Mouse (Mus musculus) olfactory bulb, adult 2 months (tissue): ENCODE measurements around the gene Gp9. TPM values are rescaled to one million over a fixed set of nuclear protein-coding genes. Genes with fewer than 3 reads are reported as not detected.
"Not testable (repeated sequence)": the region's sequence is repeated elsewhere in the genome, so short reads cannot be mapped to it uniquely, and the experiment has no call there.

Experiments
- H3K27ac ChIP-seq: fragments of 200-500 bp; 2 replicates; pipeline ENCODE4 v1.5.1; 2012; ENCODE audit warnings: low read depth, low read length; ENCODE audit not compliant: insufficient read depth
- H3K4me1 ChIP-seq: fragments of 200-500 bp; 2 replicates; pipeline ENCODE4 v1.6.1; 2012; ENCODE audit warnings: low read length; ENCODE audit not compliant: control insufficient read depth, insufficient read depth
- H3K4me3 ChIP-seq: fragments of 200-500 bp; 2 replicates; pipeline ENCODE4 v1.5.1; 2012; ENCODE audit warnings: mild to moderate bottlenecking, low read depth, low read length, moderate library complexity; ENCODE audit not compliant: insufficient read depth
- CTCF ChIP-seq: fragments of 200-500 bp; IDR thresholded peaks from 2 replicates; pipeline ENCODE4 v1.5.1; 2012; ENCODE audit warnings: low read depth, mild to moderate bottlenecking, low read length, moderate library complexity; ENCODE audit not compliant: insufficient read depth
- POLR2A ChIP-seq: fragments of 200-500 bp; IDR thresholded peaks from 2 replicates; pipeline ENCODE4 v1.6.1; 2012; ENCODE audit warnings: mild to moderate bottlenecking, low read depth, low read length, moderate library complexity; ENCODE audit not compliant: insufficient read depth
- WGBS: fragments of 180-500 bp; shearing (Covaris S2); methylation state at CpG from one replicate; pipeline ENCODE4 v1.1.7; 2018; 5-methylcytosine and 5-hydroxymethylcytosine counted together
- polyA plus RNA-seq: library from polyadenylated mRNA; stranded (reverse); fragments of >200 nt; gene quantifications from 2 replicates; pipeline ENCODE4 v1.2.4, GENCODE M21; 2012; ENCODE audit warnings: low replicate concordance; ENCODE audit not compliant: missing spikeins, insufficient read depth, insufficient read length

Gene Gp9
- polyA plus RNA-seq, 1 experiment, result not detected

DNA sequence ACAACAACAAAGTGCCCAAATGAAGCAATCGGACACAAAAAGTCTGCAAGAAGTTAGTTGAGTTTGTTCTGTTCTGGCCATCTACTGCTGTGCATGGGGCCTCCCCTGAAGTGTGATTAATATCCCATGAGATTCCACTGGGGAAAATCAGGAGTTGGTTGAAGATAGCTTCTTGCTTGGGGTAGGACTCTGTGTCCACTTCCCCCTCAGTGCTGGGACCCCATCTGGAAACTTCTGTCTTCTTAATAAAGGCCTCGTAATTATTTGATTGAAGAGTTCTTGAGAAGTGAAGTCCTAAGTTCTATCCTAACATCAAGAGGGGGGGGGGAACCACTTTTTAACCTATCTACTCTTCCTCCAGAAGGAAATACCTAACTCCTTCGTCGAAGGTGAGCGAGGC, 15.7 kb upstream of the Gp9 start:
- 90% methylated on average over 5 of the region's 5 CpGs for WGBS
- TF ChIP-seq POLR2A (no peak), CTCF (no peak)
- Histone ChIP-seq H3K4me1 (no peaks in the 10 kb centered on the region), H3K4me3 (no peak overlapping the region), H3K27ac (no peak overlapping the region)

DNA sequence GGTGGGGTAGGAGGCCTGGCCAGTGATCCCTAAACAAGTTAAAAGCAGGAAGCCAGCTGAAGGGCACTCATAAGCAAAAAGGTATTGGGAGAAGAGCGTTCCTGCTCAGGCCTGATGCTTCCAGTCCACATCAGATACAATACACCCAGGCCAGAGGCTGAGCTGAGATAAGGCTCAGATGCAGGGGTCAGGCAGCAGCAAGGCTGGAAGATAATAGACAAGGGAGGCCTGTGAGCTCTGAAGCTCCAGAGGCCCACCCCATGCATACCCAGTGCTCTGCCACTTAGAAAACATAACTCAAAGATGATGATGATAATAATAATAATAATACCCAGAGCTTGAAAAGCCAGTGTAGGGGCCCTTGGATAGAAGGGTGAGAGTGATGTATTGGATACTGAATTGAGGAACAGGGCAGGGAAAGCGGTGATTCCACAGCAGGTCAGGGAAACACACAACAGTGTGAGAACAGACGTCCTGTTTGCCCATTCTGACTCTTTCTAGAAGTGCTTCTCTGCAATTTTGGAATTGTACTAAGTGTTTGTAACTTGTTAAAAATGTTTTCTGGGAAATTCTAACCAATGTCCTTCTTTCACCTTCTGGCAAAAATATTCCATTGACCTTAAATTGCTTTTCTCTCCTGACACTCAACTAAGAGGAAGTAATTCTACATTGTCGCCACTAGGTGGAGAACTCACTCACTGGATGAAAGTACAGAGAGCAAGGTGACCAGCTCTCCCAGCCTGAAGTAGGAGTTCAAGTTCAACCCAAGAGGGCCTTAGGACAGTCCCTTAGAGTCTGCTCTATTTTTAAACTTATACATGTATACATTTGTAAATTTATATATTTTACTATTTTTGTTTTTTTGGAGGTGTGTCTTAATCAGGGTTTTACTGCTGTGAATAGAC, 14.2 kb upstream of the Gp9 start:
- Histone ChIP-seq H3K27ac (no peak overlapping the region), H3K4me1 (no peaks in the 10 kb centered on the region), H3K4me3 (no peak overlapping the region)
- 69% methylated on average over 4 of the region's 4 CpGs for WGBS
- no peak for TF ChIP-seq POLR2A

DNA sequence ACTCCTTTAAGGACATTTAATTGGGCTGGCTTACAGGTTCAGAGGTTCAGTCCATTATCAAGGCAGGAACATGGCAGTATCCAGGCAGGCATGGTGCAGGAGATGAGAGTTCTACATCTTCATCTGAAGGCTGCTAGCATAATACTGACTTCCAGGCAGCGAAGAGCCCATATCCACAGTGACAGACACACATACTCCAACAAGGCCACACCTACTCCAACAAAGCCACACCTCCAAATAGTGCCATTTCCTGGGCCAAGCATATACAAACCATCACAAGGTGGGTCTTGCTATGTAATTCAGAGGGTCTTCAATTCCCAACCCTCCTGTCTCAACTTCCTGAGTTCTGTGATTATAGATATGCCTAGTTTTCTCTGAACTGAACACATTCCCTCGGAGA, 13.6 kb upstream of the Gp9 start:
- not testable (repeated sequence) for H3K4me3 ChIP-seq, H3K4me1 ChIP-seq, H3K27ac ChIP-seq
- 92% methylated on average over 2 of the region's 2 CpGs for WGBS

DNA sequence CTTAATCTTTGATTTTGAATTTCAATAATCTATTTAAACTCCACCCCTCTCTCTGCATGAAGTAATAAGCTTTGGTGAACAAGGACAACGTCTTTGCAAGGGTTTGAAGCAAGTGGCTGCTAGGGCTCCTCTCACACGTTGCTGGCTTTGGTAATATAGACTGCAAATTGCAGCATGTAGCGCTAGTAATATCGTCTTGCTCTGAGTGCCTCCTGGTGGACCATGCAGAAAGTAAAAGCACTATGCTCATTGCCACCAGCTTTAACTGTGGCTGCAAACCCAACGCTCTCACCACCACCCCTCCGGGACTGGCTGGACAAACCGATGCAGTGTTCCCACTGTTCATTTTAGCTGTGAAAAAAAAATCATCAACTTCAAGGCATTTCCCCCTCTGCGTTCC, 7.2 kb upstream of the Gp9 start:
- Histone ChIP-seq H3K4me1 (no peaks in the 10 kb centered on the region), H3K4me3 (no peak overlapping the region), H3K27ac (no peak overlapping the region)
- WGBS, result 43% methylated on average over 8 of the region's 8 CpGs
- TF ChIP-seq POLR2A, result no peak

DNA sequence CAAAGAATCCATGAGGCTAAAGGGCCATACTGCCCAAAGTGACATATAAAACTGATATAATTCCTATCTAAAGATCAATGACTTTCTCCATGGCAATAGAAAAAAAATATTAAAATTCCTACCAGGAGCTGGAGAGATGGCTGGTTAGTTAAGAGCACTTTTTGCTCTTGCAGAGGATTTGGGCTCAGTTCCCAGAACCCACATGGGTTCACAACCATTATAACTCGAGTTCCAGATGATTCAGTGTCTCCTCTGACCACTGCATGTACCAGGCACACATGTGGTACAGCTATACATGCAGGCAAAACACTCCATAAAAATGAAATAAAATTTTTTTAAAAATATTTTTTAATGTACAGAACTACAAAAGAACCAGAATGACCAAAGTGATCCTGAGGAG, 3.4 kb upstream of the Gp9 start:
- Histone ChIP-seq H3K27ac (no peak overlapping the region), H3K4me1 (no peaks in the 10 kb centered on the region), H3K4me3 (no peak overlapping the region)
- WGBS, result 21% methylated on average over 1 of the region's 1 CpGs
- TF ChIP-seq POLR2A (no peak), CTCF (no peak)

DNA sequence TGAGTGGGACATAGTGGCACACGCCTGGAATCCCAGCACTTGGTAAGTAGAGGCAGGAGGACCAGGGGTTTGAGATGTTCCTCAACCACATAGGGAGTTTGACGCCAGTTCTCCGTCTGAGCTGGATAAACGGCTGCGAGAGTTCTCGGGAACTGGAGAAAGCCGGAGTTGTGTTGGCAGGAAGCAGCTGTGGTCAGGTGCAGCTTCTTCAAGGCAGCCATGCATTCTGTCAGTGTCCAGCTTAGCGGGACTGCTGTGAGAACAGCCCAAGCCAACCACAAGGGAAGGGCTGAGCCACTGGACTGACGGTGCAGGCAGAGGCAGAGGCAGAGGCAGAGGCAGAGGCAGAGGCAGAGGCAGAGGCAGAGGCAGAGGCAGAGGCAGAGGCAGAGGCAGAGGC, 3.0 kb upstream of the Gp9 start:
- 87% methylated on average over 9 of the region's 9 CpGs for WGBS
- Histone ChIP-seq H3K4me1 (no peaks in the 10 kb centered on the region), H3K27ac (no peak overlapping the region), H3K4me3 (no peak overlapping the region)
- TF ChIP-seq CTCF (no peak), POLR2A (no peak)

DNA sequence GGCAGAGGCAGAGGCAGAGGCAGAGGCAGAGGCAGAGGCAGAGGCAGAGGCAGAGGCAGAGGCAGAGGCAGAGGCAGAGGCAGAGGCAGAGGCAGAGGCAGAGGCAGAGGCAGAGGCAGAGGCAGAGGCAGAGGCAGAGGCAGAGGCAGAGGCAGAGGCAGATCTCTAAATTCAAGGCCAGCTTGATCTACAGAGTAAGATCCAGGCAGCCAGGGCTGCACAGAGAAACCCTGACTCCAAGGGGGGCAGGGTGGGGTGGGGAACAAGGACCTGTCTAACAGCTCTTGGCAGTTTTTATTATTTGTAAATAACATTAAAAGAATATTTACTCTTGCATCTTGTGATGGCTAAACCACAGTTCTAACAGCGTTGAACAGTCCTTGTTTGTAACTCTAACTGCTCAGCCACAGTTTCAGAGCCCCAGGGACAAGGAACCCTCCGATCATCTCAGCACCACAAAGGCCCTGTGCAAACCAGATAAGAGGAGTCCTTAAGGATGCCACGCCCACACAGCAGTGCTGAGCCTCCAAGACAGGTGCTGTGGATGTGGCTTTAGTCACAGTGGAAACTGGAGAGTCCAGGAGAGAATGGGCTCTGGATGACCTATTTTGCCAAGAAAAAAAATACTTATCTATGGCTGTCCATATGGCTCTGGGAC, 2.2 kb upstream of the Gp9 start:
- Histone ChIP-seq H3K4me3 (no peak overlapping the region), H3K4me1 (no peaks in the 10 kb centered on the region), H3K27ac (no peak overlapping the region)
- no peak for TF ChIP-seq CTCF
- WGBS, result 74% methylated on average over 3 of the region's 3 CpGs

DNA sequence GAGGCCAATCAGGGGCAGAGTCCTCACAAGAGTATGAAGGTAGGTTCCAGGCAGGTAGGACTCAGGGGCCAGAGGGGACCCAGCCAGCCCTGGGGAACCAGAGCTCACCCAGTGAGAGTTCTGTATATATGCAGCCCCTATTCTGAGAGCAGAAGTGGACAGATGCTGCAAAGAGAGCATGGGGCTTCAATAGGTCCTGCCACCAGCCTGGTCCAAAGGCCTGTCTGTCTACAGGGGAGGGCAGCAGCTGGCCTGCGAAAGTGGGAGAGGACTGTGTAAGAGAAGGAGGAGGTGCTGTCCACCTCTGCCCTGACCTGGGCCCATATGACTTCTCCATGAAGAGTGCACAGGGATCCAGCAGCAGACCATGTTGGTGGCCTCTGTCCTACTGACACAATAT, 1.2 kb upstream of the Gp9 start:
- Histone ChIP-seq H3K27ac (no peak overlapping the region), H3K4me3 (no peak overlapping the region), H3K4me1 (no peaks in the 10 kb centered on the region)
- TF ChIP-seq CTCF, result no peak
- no peak for TF ChIP-seq POLR2A
- 92% methylated on average over 1 of the region's 1 CpGs for WGBS

DNA sequence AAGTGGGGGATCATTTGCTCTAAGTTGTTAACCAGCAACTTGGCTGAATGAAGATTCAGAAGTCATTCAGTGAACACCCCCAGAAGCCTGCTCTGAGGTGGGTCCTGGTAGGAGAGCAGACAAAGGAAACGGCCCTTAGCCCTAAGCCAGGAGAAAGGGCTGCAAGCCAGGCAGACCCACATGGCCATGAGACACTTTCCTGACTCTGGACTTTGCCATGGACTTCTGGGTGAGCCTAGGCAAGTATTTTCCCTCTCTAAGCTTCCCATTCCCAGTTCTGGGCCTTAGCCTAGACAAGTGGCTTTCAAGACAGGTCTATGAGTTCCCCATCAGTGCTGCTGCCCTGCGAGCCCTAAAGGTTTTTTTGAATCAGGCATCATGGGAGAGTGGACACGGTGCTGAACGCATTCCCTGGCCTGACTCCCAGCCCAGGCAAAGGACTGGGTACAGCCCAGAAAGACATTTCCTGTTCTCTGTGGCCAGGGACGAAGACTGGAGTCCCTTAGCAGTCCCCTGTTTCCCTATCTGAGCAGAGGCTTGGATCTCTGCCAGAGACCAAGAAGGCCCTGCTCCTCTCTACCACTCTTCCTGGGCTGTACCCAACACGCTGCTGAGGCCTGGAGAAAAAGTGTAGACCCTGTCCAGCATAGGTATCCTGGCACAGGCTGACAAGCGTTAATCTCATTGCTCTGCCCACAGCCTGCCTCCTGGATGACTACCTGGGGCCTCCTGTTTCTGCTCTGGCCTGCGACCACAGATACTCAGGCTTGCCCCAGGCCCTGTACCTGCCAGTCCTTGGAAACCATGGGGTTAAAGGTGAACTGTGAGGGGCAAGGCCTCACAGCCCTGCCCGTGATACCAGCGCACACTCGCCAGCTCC, 662 bp downstream of the Gp9 start:
- WGBS, result 77% methylated on average over 11 of the region's 11 CpGs
- TF ChIP-seq CTCF, result no peak
- H3K4me3 ChIP-seq, result no peak overlapping the region
- H3K4me1 ChIP-seq, result no peaks in the 10 kb centered on the region
- H3K27ac ChIP-seq, result no peak overlapping the region
